Mouse (Mus musculus) limb, embryonic 11.5 days (tissue): ENCODE measurements at regions not wholly inside any gene's neighbourhood (a gene's known extent, or its start where the extent isn't known, plus 50 kb on each side); places are given as distances from the start of the nearest gene placed in this dataset.

ENCODE experiments used
- ATAC-seq: fragments of 200-750 bp; cut with Nextera tagmentation; 2 replicates; pipeline ENCODE4 v1.8.0; 2017; ENCODE audit warnings: low read depth; ENCODE audit not compliant: insufficient number of reproducible peaks, low FRiP score, low TSS enrichment
- DNase-seq: peaks from one replicate; pipeline ENCODE4 v3.0.0-alpha.2; 2015; ENCODE audit warnings: low spot score
- H3K27ac ChIP-seq: fragments of 300-500 bp; sonication (generic); replicated peaks from 2 replicates; pipeline ENCODE4 v1.5.1; 2014; ENCODE audit warnings: low read depth, mild to moderate bottlenecking, low read length
- H3K27me3 ChIP-seq: fragments of 300-500 bp; sonication (generic); 2 replicates; pipeline ENCODE4 v1.6.1; 2014; ENCODE audit warnings: mild to moderate bottlenecking, low read length, mixed read lengths; ENCODE audit not compliant: control insufficient read depth, insufficient read depth
- H3K36me3 ChIP-seq: fragments of 300-500 bp; sonication (generic); 2 replicates; pipeline ENCODE4 v1.6.1; 2014; ENCODE audit warnings: mild to moderate bottlenecking, low read length, moderate library complexity, mixed read lengths; ENCODE audit not compliant: control insufficient read depth, insufficient read depth
- H3K4me1 ChIP-seq: fragments of 300-500 bp; sonication (generic); 2 replicates; pipeline ENCODE4 v1.6.1; 2014; ENCODE audit warnings: low read length, mixed read lengths; ENCODE audit not compliant: control insufficient read depth, insufficient read depth
- H3K4me2 ChIP-seq: fragments of 300-500 bp; sonication (generic); 2 replicates; pipeline ENCODE4 v1.6.1; 2014; ENCODE audit warnings: low read depth, mild to moderate bottlenecking, moderate library complexity; ENCODE audit not compliant: severe bottlenecking
- H3K4me3 ChIP-seq: fragments of 300-500 bp; sonication (generic); 2 replicates; pipeline ENCODE4 v1.5.1; 2014; ENCODE audit warnings: low read depth, low read length
- H3K9ac ChIP-seq: fragments of 300-500 bp; sonication (generic); 2 replicates; pipeline ENCODE4 v1.6.1; 2014; ENCODE audit warnings: mild to moderate bottlenecking, low read length
- H3K9me3 ChIP-seq: fragments of 300-500 bp; sonication (generic); 2 replicates; pipeline ENCODE4 v1.6.1; 2016; ENCODE audit warnings: low read length; ENCODE audit not compliant: control insufficient read depth
- WGBS: fragments of 180-500 bp; shearing (Covaris S2); extraction: QIAGEN DNeasy Blood & Tissue Kit; methylation state at CpG from one replicate; pipeline ENCODE4 v1.1.7; 2014; 5-methylcytosine and 5-hydroxymethylcytosine counted together

DNA sequence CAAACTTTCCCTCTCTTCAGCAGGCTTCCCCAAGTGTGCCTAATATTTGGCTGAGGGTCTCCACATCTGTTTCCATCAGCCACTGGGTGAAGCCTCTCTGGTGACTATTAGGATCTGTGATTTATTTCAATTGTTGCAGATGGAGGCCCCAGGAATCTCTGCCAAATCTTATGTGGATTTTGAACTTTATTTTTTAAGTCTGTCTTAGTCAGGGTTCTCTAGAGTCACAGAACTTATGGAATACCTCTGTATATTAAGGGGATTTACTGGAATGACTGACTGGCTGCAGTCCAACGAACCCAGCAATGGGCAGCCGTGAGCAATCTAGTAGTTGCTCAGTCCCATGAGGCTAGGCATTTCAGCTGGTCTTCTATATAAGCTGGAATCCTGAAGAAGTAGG is 59.0 kb upstream of the Npas2 start:
- H3K9ac ChIP-seq, result no peak overlapping the region
- no peaks in the 10 kb centered on the region for H3K27me3 ChIP-seq
- H3K27ac ChIP-seq, result no peak overlapping the region
- no peaks in the 10 kb centered on the region for H3K4me1 ChIP-seq
- H3K4me3 ChIP-seq, result no peak overlapping the region
- ATAC-seq, result no peak
- no peak for DNase-seq
- 91% methylated on average over 2 of the region's 2 CpGs for WGBS
- H3K9me3 ChIP-seq, result no peaks in the 10 kb centered on the region
- H3K36me3 ChIP-seq, result no peaks in the 10 kb centered on the region
- H3K4me2 ChIP-seq, result no peak overlapping the region

DNA sequence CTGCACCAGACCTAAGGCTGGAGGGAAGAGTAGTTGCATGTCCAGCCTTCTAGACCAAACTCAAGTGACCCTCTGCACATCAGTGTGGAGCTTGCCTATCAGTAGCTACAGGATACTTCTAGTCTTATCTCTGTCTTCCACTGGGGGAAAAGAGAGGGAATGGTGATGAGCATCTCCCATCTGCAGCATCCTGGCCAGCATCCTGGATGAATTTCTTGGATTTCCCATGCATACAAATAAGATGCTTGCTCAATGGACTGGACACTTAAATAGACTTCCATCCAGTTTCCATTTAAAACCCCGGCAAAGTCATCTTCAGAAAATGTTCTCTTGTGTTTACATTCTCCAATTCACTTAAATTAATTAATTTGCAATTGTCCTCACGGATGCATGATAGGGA is 50.5 kb upstream of the Npas2 start:
- H3K4me3 ChIP-seq, result no peak overlapping the region
- no peak overlapping the region for H3K4me2 ChIP-seq
- no peaks in the 10 kb centered on the region for H3K9me3 ChIP-seq
- ATAC-seq, result no peak
- no peaks in the 10 kb centered on the region for H3K36me3 ChIP-seq
- no peak for DNase-seq
- H3K27me3 ChIP-seq, result no peaks in the 10 kb centered on the region
- WGBS, result 93% methylated on average over 2 of the region's 2 CpGs
- no peak overlapping the region for H3K9ac ChIP-seq
- no peaks in the 10 kb centered on the region for H3K4me1 ChIP-seq
- no peak overlapping the region for H3K27ac ChIP-seq

DNA sequence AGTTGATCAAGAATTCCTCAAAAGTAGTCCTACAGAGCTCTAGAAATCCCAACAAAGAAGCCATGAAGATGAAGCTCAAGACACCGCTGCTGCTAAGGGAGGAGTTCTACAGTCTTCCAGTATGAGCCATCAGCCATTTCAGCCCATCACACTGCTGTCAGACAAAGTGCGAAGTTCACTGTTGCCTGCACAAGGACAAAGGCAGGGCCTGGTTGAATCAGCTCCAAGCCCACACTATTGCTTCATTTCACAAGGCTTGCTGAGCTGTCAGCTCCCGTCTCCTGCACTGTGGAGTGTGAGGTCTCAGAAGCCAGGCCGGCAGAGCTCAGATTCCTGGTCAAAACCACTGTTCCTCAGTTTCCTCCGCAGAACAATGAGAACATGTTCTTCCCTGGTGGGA is 49.9 kb upstream of the Npas2 start:
- DNase-seq, result no peak
- H3K27me3 ChIP-seq, result no peaks in the 10 kb centered on the region
- no peak for ATAC-seq
- no peaks in the 10 kb centered on the region for H3K36me3 ChIP-seq
- no peaks in the 10 kb centered on the region for H3K4me1 ChIP-seq
- no peak overlapping the region for H3K4me2 ChIP-seq
- no peak overlapping the region for H3K27ac ChIP-seq
- no peak overlapping the region for H3K4me3 ChIP-seq
- no peak overlapping the region for H3K9ac ChIP-seq
- WGBS, result 91% methylated on average over 5 of the region's 5 CpGs
- H3K9me3 ChIP-seq, result no peaks in the 10 kb centered on the region
